Mouse (Mus musculus) central nervous system, embryonic 14 days (tissue): ENCODE results near the gene Zfp729a. TPM values are rescaled to one million over a fixed set of nuclear protein-coding genes. Genes with fewer than 3 reads are reported as not detected.

Experiments used
- polyA plus RNA-seq: library from polyadenylated mRNA; depleted of rRNA; stranded (reverse); fragments of >200 nt; gene quantifications from 2 replicates; pipeline ENCODE4 v1.2.3, GENCODE M21; 2012; rRNA removed

The Zfp729a gene
- polyA plus RNA-seq = 3.4 and 4.6 TPM in 2 replicates

DNA sequence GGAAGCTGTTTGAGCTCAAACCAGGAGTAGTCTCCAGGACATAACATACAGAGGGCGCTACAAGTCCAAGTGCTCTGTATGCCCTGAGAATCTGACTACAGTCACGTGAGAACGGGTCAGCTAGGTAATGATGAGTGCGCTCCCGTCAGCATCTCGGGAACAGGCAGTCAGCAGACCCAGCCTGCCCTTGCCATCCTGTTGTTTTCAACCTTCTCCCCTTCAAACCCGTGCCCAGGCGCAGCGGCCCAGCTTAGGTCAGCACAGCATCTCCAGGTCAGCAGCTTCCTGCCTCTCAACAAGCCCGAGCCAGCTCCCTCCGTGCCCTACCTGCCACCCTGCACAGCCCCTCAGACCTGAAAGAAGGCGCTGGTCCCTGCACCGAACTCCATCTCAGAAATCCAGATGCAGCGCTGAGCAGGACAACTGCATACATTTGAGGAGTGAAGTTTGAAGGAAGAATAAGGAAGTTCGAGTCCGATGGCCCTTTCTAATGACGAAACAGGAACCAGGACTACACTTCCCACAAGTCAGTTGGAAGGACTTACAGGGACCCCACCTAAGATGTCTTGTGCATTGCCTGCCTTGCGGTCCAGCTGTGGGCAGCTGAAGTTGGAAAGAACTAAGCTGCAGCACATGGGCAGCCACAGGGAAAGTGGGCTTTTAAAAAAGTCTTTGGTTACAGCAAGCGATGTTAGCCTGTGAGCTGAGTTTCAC lies at the start of gene Zfp729a, which contains the start of gene Gm49345:
TSS of gene Zfp729a (minus strand) at position 498 of the 714 bp plus-strand sequence.
TSS of gene Gm49345 (minus strand) at position 476 of the 714 bp plus-strand sequence.

DNA sequence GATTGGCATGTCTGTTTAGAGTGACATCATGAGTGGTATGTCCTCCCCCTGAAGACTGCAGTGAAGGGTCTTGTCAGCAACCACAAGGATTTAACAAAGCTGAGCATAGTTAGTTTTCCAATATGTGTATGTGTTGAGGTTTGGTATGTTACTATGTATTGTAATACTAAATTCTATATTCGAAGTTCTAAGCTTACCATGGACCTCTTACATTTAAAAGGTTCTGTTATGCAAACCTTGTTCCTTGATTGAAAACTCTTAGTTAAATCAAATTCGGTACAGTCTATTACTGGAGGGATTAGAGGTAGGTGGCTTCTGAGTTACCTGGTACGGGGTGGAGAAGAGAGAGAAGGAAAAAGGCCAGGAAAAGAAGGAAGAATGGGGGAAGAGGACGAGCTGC lies 49.4 kb upstream of the Zfp729a start, which contains the start of gene Zfp738:
TSS of gene Zfp738 (minus strand) at position 101 of the 400 bp plus-strand sequence.

DNA sequence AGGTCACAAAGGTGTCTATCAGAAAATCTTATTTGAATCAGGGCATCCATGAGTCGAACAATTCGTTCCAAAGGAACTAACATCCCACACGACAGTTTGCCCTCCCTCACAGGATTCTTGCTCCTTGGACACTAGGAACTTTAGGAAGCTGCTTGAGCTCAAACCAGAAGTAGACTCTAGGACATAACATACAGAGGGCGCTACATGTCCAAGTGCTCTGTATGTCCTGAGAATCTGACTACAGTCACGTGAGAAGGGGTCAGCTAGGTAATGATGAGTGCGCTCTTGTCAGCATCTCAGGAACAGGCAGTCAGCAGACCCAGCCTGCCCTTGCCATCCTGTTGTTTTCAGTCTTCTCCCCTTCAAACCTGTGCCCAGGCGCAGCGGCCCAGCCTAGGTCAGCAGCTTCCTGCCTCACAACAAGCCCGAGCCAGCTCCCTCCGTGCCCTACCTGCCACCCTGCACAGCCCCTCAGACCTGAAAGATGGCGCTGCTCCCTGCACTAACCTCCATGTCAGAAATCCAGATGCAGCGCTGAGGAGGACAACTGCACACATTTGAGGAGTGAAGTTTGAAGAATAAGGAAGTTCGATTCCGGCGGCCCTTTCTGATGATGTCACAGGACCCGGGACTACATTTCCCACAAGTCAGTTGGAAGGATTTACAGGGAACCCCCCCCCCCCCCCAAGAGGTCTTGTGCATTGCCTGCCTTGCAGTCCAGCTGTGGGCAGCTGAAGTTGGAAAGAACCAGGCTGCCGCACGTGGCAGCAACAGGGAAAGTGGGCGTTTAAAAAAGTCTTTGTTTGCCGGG lies 28.3 kb downstream of the Zfp729a start, which contains the start of gene Zfp729b:
TSS of gene Zfp729b (minus strand) at position 642 of the 811 bp plus-strand sequence.

Other genes starting within 250 kb of the Zfp729a start
- 3.7 and 5.1 TPM in 2 replicates for gene Zfp429, start 238.0 kb downstream of the Zfp729a start, polyA plus RNA-seq
- 0.84 and 1.1 TPM in 2 replicates for gene Zfp459, start 216.4 kb downstream of the Zfp729a start, polyA plus RNA-seq
- gene Zfp874a, start 186.2 kb downstream of the Zfp729a start, polyA plus RNA-seq = 2.9 and 3.1 TPM in 2 replicates
- gene Zfp874b, start 153.5 kb downstream of the Zfp729a start, polyA plus RNA-seq = 3.9 and 4.0 TPM in 2 replicates
- gene Zfp58, start 137.2 kb downstream of the Zfp729a start, polyA plus RNA-seq = 5.7 and 6.2 TPM in 2 replicates
- gene Gm26965, start 111.6 kb downstream of the Zfp729a start, polyA plus RNA-seq = 0.05 TPM in 1 of 2 replicates, not detected in the other
- gene Zfp87, start 111.6 kb downstream of the Zfp729a start, polyA plus RNA-seq = 23.0 and 23.8 TPM in 2 replicates
- gene Zfp748, start 84.0 kb downstream of the Zfp729a start, polyA plus RNA-seq = 8.4 and 9.1 TPM in 2 replicates
- 2.8 and 3.0 TPM in 2 replicates for gene Zfp729b, start 28.1 kb downstream of the Zfp729a start, polyA plus RNA-seq
- not detected in 2 replicates for gene Gm49345, start within 50 bp of the Zfp729a start, polyA plus RNA-seq
- gene Zfp738, start 49.3 kb upstream of the Zfp729a start, polyA plus RNA-seq = 9.3 and 10.6 TPM in 2 replicates
- gene Zfp65, start 91.4 kb upstream of the Zfp729a start, polyA plus RNA-seq = 6.9 and 8.0 TPM in 2 replicates
- gene Zfp85, start 117.4 kb upstream of the Zfp729a start, polyA plus RNA-seq = 5.5 and 5.6 TPM in 2 replicates
- gene Zfp493, start 141.9 kb upstream of the Zfp729a start, polyA plus RNA-seq = 2.3 and 2.7 TPM in 2 replicates
- gene Zfp273, start 175.9 kb upstream of the Zfp729a start, polyA plus RNA-seq = 5.9 and 6.6 TPM in 2 replicates
- 8.0 and 9.4 TPM in 2 replicates for gene Gm10037, start 193.3 kb upstream of the Zfp729a start, polyA plus RNA-seq
- gene BC048507, start 225.5 kb upstream of the Zfp729a start, polyA plus RNA-seq = 0.14 TPM in 1 of 2 replicates, not detected in the other